21 mouse cellular contexts compared by ENCODE assay signal in genomic region chr11:88700202-88700711, GRCm38 (mm10). TPM values are rescaled to one million over a fixed set of nuclear protein-coding genes. Genes with fewer than 3 reads are reported as not detected.
A peak's percentile ranks its signal among the peaks of the same experiment; 100 is the strongest.
DNase-seq lines count a peak whose midpoint lies in the region; ATAC-seq and TF ChIP-seq lines count a peak whose summit lies in the region.
"Had no signal": no experiment of that assay in that cellular context is flagged by ENCODE, and none has a peak within 500 bp of the region (broad histone marks: within the 10 kb centered on the region; RNA-seq: fewer than 3 reads in every experiment).

No protein-coding gene starts in this region.

- no peak for TF ChIP-seq CTCF in midbrain, postnatal 0 days (IDR thresholded peaks at IDR 0.05)

- DNase-seq in cerebellum, postnatal 10 days = peak; percentile 45 to 50
- no peak for DNase-seq in cerebellum, adult 11-12 months
- DNase-seq in midbrain, embryonic 10.5 days (ENCODE audit: low spot score) = no peak
- no peak for DNase-seq in midbrain, postnatal 0 days (ENCODE audit: low spot score)
- no peak for DNase-seq in hindbrain, embryonic 14.5 days (ENCODE audit: low spot score)
- DNase-seq in left cerebral cortex, postnatal 25 days (ENCODE audit: low spot score in 2 of 2) = no peak
- DNase-seq: adrenal gland, postnatal 10 days; cerebellum, adult 2 months; gastrocnemius, adult 2 months; heart, adult 11 months; heart, postnatal 4 days; kidney, adult 11 months; kidney, postnatal 14 days; lung, postnatal 14 days; right cerebral cortex, postnatal 25 days had no signal

- H3K4me3 ChIP-seq in midbrain, embryonic 10.5 days = no peak overlapping the region
- H3K4me3 ChIP-seq in midbrain, postnatal 0 days (ENCODE audit: low read depth, low read length) = no peak overlapping the region
- H3K4me3 ChIP-seq in hindbrain, embryonic 14.5 days (replicated peaks; ENCODE audit: low read length) = no peak overlapping the region
- no peak overlapping the region for H3K4me3 ChIP-seq in midbrain, embryonic 15.5 days
- H3K4me3 ChIP-seq: gastrocnemius, adult 2 months; heart, embryonic 13.5 days; left cerebral cortex, adult 2 months; liver, embryonic 15.5 days had no signal

- H3K4me1 ChIP-seq in midbrain, embryonic 10.5 days = peaks cover 95% of the 10 kb centered on the region
- peaks cover 10% of the 10 kb centered on the region; the same call in 1 of the 2 replicates for H3K4me1 ChIP-seq in midbrain, postnatal 0 days (ENCODE audit: insufficient read depth, low read length)
- peaks cover 61% of the 10 kb centered on the region for H3K4me1 ChIP-seq in hindbrain, embryonic 14.5 days (replicated peaks; ENCODE audit: control insufficient read depth, insufficient read depth, low read length)
- H3K4me1 ChIP-seq in midbrain, embryonic 15.5 days = peaks cover 72% of the 10 kb centered on the region

- WGBS in midbrain, embryonic 10.5 days = 94% methylated on average over 15 of the region's 15 CpGs
- 52% methylated on average over 15 of the region's 15 CpGs for WGBS in midbrain, postnatal 0 days
- 49% methylated on average over 15 of the region's 15 CpGs for WGBS in hindbrain, embryonic 14.5 days
- 54% methylated on average over 15 of the region's 15 CpGs for WGBS in midbrain, embryonic 15.5 days

- intact Hi-C loops in left cerebral cortex, postnatal 25 days (cut with DNase I) = no loop called here

- no peaks in the 10 kb centered on the region for H3K9me3 ChIP-seq in midbrain, embryonic 10.5 days (replicated peaks)
- no peaks in the 10 kb centered on the region for H3K9me3 ChIP-seq in midbrain, postnatal 0 days (ENCODE audit: low read length)
- no peaks in the 10 kb centered on the region for H3K9me3 ChIP-seq in hindbrain, embryonic 14.5 days (ENCODE audit: control insufficient read depth, low read length)
- no peaks in the 10 kb centered on the region for H3K9me3 ChIP-seq in midbrain, embryonic 15.5 days
- H3K9me3 ChIP-seq: heart, embryonic 13.5 days; liver, embryonic 15.5 days had no signal

- no peak overlapping the region for H3K4me2 ChIP-seq in midbrain, postnatal 0 days (ENCODE audit: low read depth, low read length, poor library complexity, severe bottlenecking)
- H3K4me2 ChIP-seq in hindbrain, embryonic 14.5 days (replicated peaks) = no peak overlapping the region
- no peak overlapping the region for H3K4me2 ChIP-seq in midbrain, embryonic 15.5 days
- H3K4me2 ChIP-seq: heart, embryonic 13.5 days; liver, embryonic 15.5 days had no signal

- no peak for ATAC-seq in midbrain, postnatal 0 days (ENCODE audit: low FRiP score)
- no peak for ATAC-seq in hindbrain, embryonic 14.5 days (ENCODE audit: low FRiP score)
- no peak for ATAC-seq in midbrain, embryonic 15.5 days (replicated peaks)
- no peak for ATAC-seq in inflammation-experienced regulatory T-cells, adult 6 months

- peaks cover 85% of the 10 kb centered on the region for H3K36me3 ChIP-seq in midbrain, embryonic 10.5 days
- peaks cover 10% of the 10 kb centered on the region; the same call in 1 of the 2 replicates for H3K36me3 ChIP-seq in midbrain, postnatal 0 days (ENCODE audit: insufficient read depth, low read length)
- peaks cover 33% of the 10 kb centered on the region for H3K36me3 ChIP-seq in hindbrain, embryonic 14.5 days (replicated peaks; ENCODE audit: control insufficient read depth, insufficient read depth)
- H3K36me3 ChIP-seq in midbrain, embryonic 15.5 days (replicated peaks) = no peaks in the 10 kb centered on the region

- H3K9ac ChIP-seq in midbrain, postnatal 0 days (replicated peaks; ENCODE audit: low read length, poor library complexity, severe bottlenecking) = no peak overlapping the region
- H3K9ac ChIP-seq in hindbrain, embryonic 14.5 days = 0 out of 2 replicates have a peak overlapping the region, but pooled peaks have one; percentile 7
- no peak overlapping the region for H3K9ac ChIP-seq in midbrain, embryonic 15.5 days
- H3K9ac ChIP-seq: heart, embryonic 13.5 days; liver, embryonic 15.5 days had no signal

- H3K27me3 ChIP-seq in midbrain, embryonic 10.5 days (ENCODE audit: low read depth, poor library complexity, severe bottlenecking) = no peaks in the 10 kb centered on the region
- no peaks in the 10 kb centered on the region for H3K27me3 ChIP-seq in midbrain, postnatal 0 days (ENCODE audit: insufficient read depth, low read length)
- H3K27me3 ChIP-seq in hindbrain, embryonic 14.5 days (ENCODE audit: control insufficient read depth, insufficient read depth, low read length) = no peaks in the 10 kb centered on the region
- H3K27me3 ChIP-seq in midbrain, embryonic 15.5 days (replicated peaks) = no peaks in the 10 kb centered on the region
- H3K27me3 ChIP-seq: heart, embryonic 13.5 days; liver, embryonic 15.5 days had no signal

- H3K27ac ChIP-seq in midbrain, embryonic 10.5 days (replicated peaks) = peak overlapping the region; percentile 49
- no peak overlapping the region for H3K27ac ChIP-seq in midbrain, postnatal 0 days (ENCODE audit: low read depth, low read length)
- H3K27ac ChIP-seq in hindbrain, embryonic 14.5 days = peak overlapping the region; percentile 66
- H3K27ac ChIP-seq in midbrain, embryonic 15.5 days = peak overlapping the region; percentile 40; the same call in 1 of the 2 replicates
- H3K27ac ChIP-seq: gastrocnemius, adult 2 months; heart, embryonic 13.5 days; left cerebral cortex, adult 2 months; liver, embryonic 15.5 days; stomach, postnatal 0 days had no signal

RNA-seq across cellular contexts. Expression of gene Msi2, which starts 18.1 kb away (rescaled TPM):
- 25.3 and 30.5 TPM in 2 replicates for polyA plus RNA-seq in midbrain, embryonic 10.5 days (2016; fragmentation: Nextera tagmentation; extraction: Ambion mirVana)
- total RNA-seq in midbrain, postnatal 0 days (2014; rRNA removed) = 133 and 142 TPM in 2 replicates
- 21.6 and 26.9 TPM in 2 replicates for polyA plus RNA-seq in midbrain, postnatal 0 days (2015; fragmentation: Nextera tagmentation; extraction: Ambion mirVana)
- 22.4 and 26.5 TPM in 2 replicates for polyA plus RNA-seq in hindbrain, embryonic 14.5 days (2014; fragmentation: Nextera tagmentation; extraction: Ambion mirVana)
- 32.0 and 33.6 TPM in 2 replicates for polyA plus RNA-seq in midbrain, embryonic 15.5 days (2015; fragmentation: Nextera tagmentation; extraction: Ambion mirVana)
- polyA plus RNA-seq in inflammation-experienced regulatory T-cells, adult 6 months (2017; shearing (Covaris generic)) = 10 to 100 TPM; 23.6 to 30.8 (median 26.0) TPM
- 100 to 1,000 TPM; 116 to 123 TPM for total RNA-seq in left cerebral cortex, postnatal 25 days (2021)

Comparison
In these comparisons a context has a peak if more than half of its experiments do, and no peak if none do; other contexts are left out.
1. DNase-seq: peak in cerebellum, postnatal 10 days (2 of 2); none in cerebellum, adult 11-12 months (single experiment), midbrain, embryonic 10.5 days (single experiment), midbrain, postnatal 0 days (single experiment), hindbrain, embryonic 14.5 days (single experiment) and left cerebral cortex, postnatal 25 days (0 of 2).